Mouse (Mus musculus) kidney, postnatal 0 days (tissue): ENCODE results near the gene Klk8. TPM values are rescaled to one million over a fixed set of nuclear protein-coding genes. Genes with fewer than 3 reads are reported as not detected.

Experiments used
- ATAC-seq: fragments of 200-750 bp; cut with Nextera tagmentation; replicated peaks from 2 replicates; pipeline ENCODE4 v1.8.0; 2017; ENCODE audit warnings: low read depth, moderate number of reproducible peaks, moderate TSS enrichment, moderate library complexity; ENCODE audit not compliant: low FRiP score
- DNase-seq: peaks from one replicate; pipeline ENCODE4 v3.0.0-alpha.2; 2016; ENCODE audit warnings: low spot score
- H3K27ac ChIP-seq: fragments of 300-500 bp; sonication (generic); 2 replicates; pipeline ENCODE4 v1.5.1; 2014; ENCODE audit warnings: mild to moderate bottlenecking
- H3K27me3 ChIP-seq: fragments of 300-500 bp; sonication (generic); 2 replicates; pipeline ENCODE4 v1.6.1; 2014; ENCODE audit warnings: low read length, mixed read lengths; ENCODE audit not compliant: insufficient read depth
- H3K36me3 ChIP-seq: fragments of 300-500 bp; sonication (generic); 2 replicates; pipeline ENCODE4 v1.6.1; 2014; ENCODE audit warnings: low read length, mixed read lengths; ENCODE audit not compliant: insufficient read depth
- H3K4me1 ChIP-seq: fragments of 300-500 bp; sonication (generic); replicated peaks from 2 replicates; pipeline ENCODE4 v1.6.1; 2014; ENCODE audit warnings: antibody characterized with exemption, low read length, mixed read lengths; ENCODE audit not compliant: insufficient read depth
- H3K4me2 ChIP-seq: fragments of 300-500 bp; sonication (generic); 2 replicates; pipeline ENCODE4 v1.6.1; 2014; ENCODE audit warnings: mild to moderate bottlenecking, low read length, moderate library complexity, mixed read lengths
- H3K4me3 ChIP-seq: fragments of 300-500 bp; sonication (generic); replicated peaks from 2 replicates; pipeline ENCODE4 v1.5.1; 2014; ENCODE audit warnings: low read depth, low read length
- H3K9ac ChIP-seq: fragments of 300-500 bp; sonication (generic); 2 replicates; pipeline ENCODE4 v1.6.1; 2014; ENCODE audit warnings: low read depth, low read length
- H3K9me3 ChIP-seq: fragments of 300-500 bp; sonication (generic); replicated peaks from 2 replicates; pipeline ENCODE4 v1.6.1; 2016; ENCODE audit warnings: low read length, inconsistent platforms, mixed read lengths
- CTCF ChIP-seq: IDR thresholded peaks from 2 replicates; pipeline ENCODE4 v1.5.1; 2016; ENCODE audit warnings: antibody characterized with exemption, low read depth, mild to moderate bottlenecking, moderate library complexity
- WGBS: fragments of 180-500 bp; shearing (Covaris S2); extraction: QIAGEN DNeasy Blood & Tissue Kit; methylation state at CpG from one replicate; pipeline ENCODE4 v1.1.7; 2014; 5-methylcytosine and 5-hydroxymethylcytosine counted together
- polyA plus RNA-seq: library from polyadenylated mRNA; unstranded; fragments of >200 nt; fragmentation: Nextera tagmentation; extraction: Ambion mirVana; gene quantifications from 2 replicates; pipeline ENCODE4 v1.2.1, GENCODE M21; 2015

Gene Klk8
- 23.1 and 26.8 TPM in 2 replicates for polyA plus RNA-seq

DNA sequence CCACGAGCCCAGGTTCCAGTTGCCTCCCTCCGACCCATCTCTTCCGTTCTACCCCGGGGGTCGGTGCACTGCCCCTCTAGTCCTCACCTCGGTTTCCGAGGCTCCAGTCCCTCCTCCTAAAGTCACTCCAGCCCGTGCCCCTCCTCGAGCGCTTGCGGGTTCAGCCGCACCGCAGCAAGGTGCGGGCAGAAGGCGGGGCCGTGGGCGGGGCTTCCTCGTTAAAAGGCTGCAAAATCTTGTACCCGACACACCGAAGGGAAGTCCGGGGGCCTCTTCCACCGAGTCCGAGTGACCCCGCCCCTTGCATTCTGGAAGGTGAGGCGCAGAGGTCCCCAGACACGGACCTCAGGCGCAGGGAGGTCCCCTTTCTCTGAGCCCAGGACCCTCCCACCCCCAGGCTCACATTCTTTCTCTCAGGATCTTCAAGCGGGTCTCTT lies at the start of gene Klk8:
Klk8 (plus strand) TSS at position 245 of the 437 bp plus-strand sequence.
- 0% methylated on average over 28 of the region's 28 CpGs for WGBS
- Histone ChIP-seq H3K4me2 (peak within 1 kb of the TSS; percentile 93), H3K36me3 (no peaks in the 10 kb centered on the region), H3K27ac (no peak within 1 kb of the TSS), H3K9me3 (no peaks in the 10 kb centered on the region), H3K4me3 (peak within 1 kb of the TSS; percentile 49), H3K9ac (peak within 1 kb of the TSS; percentile 47), H3K4me1 (peaks cover 6% of the 10 kb centered on the region), H3K27me3 (no peaks in the 10 kb centered on the region)
- peak; percentile 27 for DNase-seq
- peak; percentile 47 for ATAC-seq
- TF ChIP-seq CTCF = no peak

DNA sequence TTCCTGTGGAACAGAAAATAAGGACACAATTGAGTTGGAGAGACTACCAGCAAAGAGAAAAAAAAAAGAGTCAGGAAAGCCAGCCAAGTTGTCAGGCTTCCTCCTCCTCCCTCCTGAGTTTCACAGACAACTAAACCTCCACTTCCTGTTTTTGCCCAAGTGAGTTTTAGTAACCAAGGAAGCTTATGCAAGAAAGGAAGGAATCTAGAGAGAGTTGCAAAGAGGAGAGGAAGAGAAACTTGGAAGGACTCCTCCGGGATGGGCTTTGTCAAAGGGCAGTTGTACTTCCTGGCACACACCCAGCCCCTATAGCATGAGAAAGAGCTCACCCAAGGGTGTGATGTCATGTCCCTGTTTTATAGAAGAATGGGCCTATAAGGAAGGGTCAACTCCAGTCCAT lies 49.6 kb upstream of the Klk8 start:
- Histone ChIP-seq H3K27me3 (no peaks in the 10 kb centered on the region), H3K36me3 (no peaks in the 10 kb centered on the region), H3K4me1 (no peaks in the 10 kb centered on the region), H3K9ac (no peak overlapping the region), H3K27ac (no peak overlapping the region), H3K4me3 (no peak overlapping the region), H3K9me3 (no peaks in the 10 kb centered on the region), H3K4me2 (no peak overlapping the region)
- TF ChIP-seq CTCF = no peak
- peak; percentile 28 for DNase-seq
- no peak for ATAC-seq
- WGBS = 48% methylated on average over 1 of the region's 1 CpGs

DNA sequence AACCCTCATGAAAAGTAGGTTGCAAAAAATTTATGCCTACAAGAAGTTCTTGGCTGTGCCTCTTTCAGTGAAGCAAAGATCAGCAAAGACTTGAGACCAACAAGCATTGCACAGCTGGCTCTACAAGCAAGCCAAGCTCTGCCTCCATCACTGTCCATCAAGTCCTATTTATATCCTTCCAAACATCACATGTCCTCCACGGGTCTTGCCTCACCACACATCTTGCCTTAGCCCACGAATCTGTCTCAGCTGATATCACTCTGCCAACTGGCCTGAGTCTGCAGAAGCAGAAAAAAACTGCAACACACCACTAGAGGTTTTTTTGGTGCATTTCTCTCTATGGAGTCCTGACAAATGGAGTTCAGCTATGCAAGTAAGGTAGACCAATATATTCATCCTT lies 44.6 kb upstream of the Klk8 start:
- no peaks in the 10 kb centered on the region for H3K27me3 ChIP-seq
- ATAC-seq (no peak), DNase-seq (no peak)
- H3K36me3 ChIP-seq = no peaks in the 10 kb centered on the region
- no peak overlapping the region for H3K27ac ChIP-seq
- H3K4me2 ChIP-seq = no peak overlapping the region
- H3K9ac ChIP-seq = no peak overlapping the region
- TF ChIP-seq CTCF = no peak
- H3K4me3 ChIP-seq = no peak overlapping the region
- 54% methylated on average over 2 of the region's 2 CpGs for WGBS
- H3K4me1 ChIP-seq = no peaks in the 10 kb centered on the region
- H3K9me3 ChIP-seq = no peaks in the 10 kb centered on the region

DNA sequence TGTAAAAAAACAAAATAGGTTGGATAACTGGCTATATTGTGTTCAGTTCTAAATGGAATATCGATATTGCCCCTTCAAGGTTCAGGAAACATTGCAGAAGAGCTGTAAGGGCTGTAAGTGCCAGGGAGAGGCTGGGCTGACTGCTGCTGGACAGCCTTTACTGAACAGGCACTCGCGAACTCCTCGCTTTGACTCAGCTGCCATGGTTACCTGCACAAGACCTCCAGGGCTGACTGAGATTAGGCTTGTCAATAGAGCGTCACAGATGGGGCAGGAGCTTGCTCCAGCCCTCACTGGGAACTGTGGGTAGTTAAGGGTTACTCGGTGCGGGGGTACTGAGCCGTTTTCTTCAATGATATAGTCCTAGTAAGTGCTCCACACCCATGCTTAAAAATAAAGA lies 30.9 kb upstream of the Klk8 start:
- Histone ChIP-seq H3K9ac (no peak overlapping the region), H3K9me3 (no peaks in the 10 kb centered on the region), H3K27me3 (no peaks in the 10 kb centered on the region), H3K4me2 (no peak overlapping the region), H3K27ac (no peak overlapping the region), H3K36me3 (no peaks in the 10 kb centered on the region), H3K4me3 (no peak overlapping the region), H3K4me1 (no peaks in the 10 kb centered on the region)
- DNase-seq = no peak
- TF ChIP-seq CTCF = no peak
- ATAC-seq = no peak
- 48% methylated on average over 8 of the region's 8 CpGs for WGBS

DNA sequence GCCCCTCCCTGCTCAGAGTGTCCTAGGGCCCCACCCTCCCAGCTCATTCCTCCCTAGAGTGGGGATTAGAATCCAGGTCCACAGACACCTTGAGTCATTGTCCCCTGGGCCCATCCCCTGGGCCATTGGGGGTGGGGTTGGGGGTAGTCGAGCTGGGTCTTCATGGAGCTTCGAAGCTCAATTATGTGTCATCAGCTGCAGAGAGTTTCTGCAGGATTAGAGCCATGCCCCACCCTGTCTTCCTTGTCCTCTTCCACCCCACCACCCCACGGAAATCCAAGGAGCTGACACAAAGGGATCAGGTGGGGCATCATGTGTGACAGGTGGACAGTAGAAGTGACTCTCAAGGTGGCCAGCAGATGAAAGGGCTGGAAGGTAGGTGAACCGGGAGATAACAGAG lies 28.8 kb upstream of the Klk8 start, which contains the start of gene Klk12:
Klk12 (plus strand) TSS at position 301 of the 400 bp plus-strand sequence.
- DNase-seq = no peak
- no peaks in the 10 kb centered on the region for H3K27me3 ChIP-seq
- H3K4me1 ChIP-seq = no peaks in the 10 kb centered on the region
- no peak within 1 kb of the TSS for H3K4me3 ChIP-seq
- H3K9me3 ChIP-seq = no peaks in the 10 kb centered on the region
- TF ChIP-seq CTCF = no peak
- no peak within 1 kb of the TSS for H3K9ac ChIP-seq
- H3K27ac ChIP-seq = no peak within 1 kb of the TSS
- no peak for ATAC-seq
- WGBS = 70% methylated on average over 4 of the region's 4 CpGs
- H3K36me3 ChIP-seq = no peaks in the 10 kb centered on the region
- H3K4me2 ChIP-seq = no peak within 1 kb of the TSS

DNA sequence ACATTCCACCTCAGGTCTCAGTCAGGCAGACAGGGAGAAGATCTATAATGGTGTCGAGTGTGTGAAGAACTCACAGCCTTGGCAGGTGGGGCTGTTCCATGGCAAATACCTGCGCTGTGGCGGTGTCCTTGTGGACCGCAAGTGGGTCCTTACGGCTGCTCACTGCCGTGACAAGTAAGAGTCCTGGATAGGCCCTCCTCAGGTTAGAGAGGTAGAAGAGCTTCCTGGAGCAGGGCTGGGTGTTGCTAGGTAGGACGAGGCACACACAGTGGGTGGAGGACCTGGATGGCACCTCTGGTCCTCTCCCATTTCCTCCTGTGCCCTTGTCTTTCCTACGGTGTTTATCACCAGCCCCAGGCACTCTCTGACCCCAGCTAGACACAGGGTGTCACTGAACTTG lies 27.7 kb upstream of the Klk8 start:
- no peak overlapping the region for H3K4me2 ChIP-seq
- 0 out of 2 replicates have a peak, but pooled peaks have one; percentile 29 for ATAC-seq
- H3K27me3 ChIP-seq = no peaks in the 10 kb centered on the region
- no peak overlapping the region for H3K4me3 ChIP-seq
- no peak for DNase-seq
- H3K36me3 ChIP-seq = no peaks in the 10 kb centered on the region
- no peak overlapping the region for H3K9ac ChIP-seq
- no peak for TF ChIP-seq CTCF
- no peaks in the 10 kb centered on the region for H3K9me3 ChIP-seq
- H3K4me1 ChIP-seq = no peaks in the 10 kb centered on the region
- 91% methylated on average over 8 of the region's 8 CpGs for WGBS
- H3K27ac ChIP-seq = no peak overlapping the region

DNA sequence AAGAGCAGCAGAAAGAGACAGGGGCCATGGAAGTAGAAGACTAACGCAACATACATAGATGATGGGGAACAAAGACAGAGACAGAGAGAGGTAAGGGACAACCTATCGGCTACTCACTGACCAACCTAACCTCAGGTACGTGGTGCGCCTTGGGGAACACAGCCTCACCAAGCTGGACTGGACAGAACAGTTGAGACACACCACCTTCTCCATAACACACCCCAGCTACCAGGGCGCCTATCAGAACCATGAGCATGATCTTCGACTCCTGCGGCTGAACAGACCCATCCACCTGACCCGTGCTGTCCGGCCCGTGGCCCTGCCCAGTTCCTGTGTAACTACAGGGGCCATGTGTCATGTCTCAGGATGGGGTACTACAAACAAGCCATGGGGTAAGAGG lies 26.7 kb upstream of the Klk8 start:
- no peak overlapping the region for H3K9ac ChIP-seq
- no peaks in the 10 kb centered on the region for H3K36me3 ChIP-seq
- H3K27me3 ChIP-seq = no peaks in the 10 kb centered on the region
- 89% methylated on average over 10 of the region's 10 CpGs for WGBS
- ATAC-seq (no peak), DNase-seq (no peak)
- H3K4me2 ChIP-seq = no peak overlapping the region
- no peaks in the 10 kb centered on the region for H3K9me3 ChIP-seq
- TF ChIP-seq CTCF = no peak
- no peak overlapping the region for H3K27ac ChIP-seq
- no peaks in the 10 kb centered on the region for H3K4me1 ChIP-seq
- H3K4me3 ChIP-seq = no peak overlapping the region
